ENCODE assay signal across 8 mouse cellular contexts in genomic region chr13:69761393-69761792, GRCm38 (mm10). TPM values are rescaled to one million over a fixed set of nuclear protein-coding genes. Genes with fewer than 3 reads are reported as not detected.
DNase-seq lines count a peak whose midpoint lies in the region; TF ChIP-seq lines count a peak whose summit lies in the region.
"Had no signal": no experiment of that assay in that cellular context is flagged by ENCODE, and none has a peak within 500 bp of the region (broad histone marks: within the 10 kb centered on the region; RNA-seq: fewer than 3 reads in every experiment).

No protein-coding gene starts in this region.

- TF ChIP-seq CTCF in gastrocnemius, adult 2 months (IDR thresholded peaks at IDR 0.05): no peak

- peak; percentile 81 for DNase-seq in NIH3T3 (ENCODE audit: low read depth)
- DNase-seq in adrenal gland, postnatal 36 days: peak; percentile 13 to 27
- DNase-seq in gastrocnemius, adult 2 months: peak; percentile 71
- DNase-seq in layer of hippocampus, postnatal 25 days (ENCODE audit: extremely low spot score in 1 of 2, low spot score in 1 of 2): peak; percentile 55 to 69
- peak; percentile 92 for DNase-seq in right cerebral cortex, adult 18-20 months
- DNase-seq in thymus, postnatal 25 days: no peak
- DNase-seq in embryo, embryonic 10.5 days (ENCODE audit: low spot score): no peak

- no peak overlapping the region for H3K4me3 ChIP-seq in gastrocnemius, adult 2 months
- H3K4me3 ChIP-seq: neural tube, embryonic 13.5 days had no signal

- intact Hi-C loops in gastrocnemius, adult 2 months (cut with DNase I): no loop called here

- H3K27ac ChIP-seq in gastrocnemius, adult 2 months: no peak overlapping the region
- H3K27ac ChIP-seq: neural tube, embryonic 13.5 days had no signal

RNA-seq across cellular contexts. Expression of gene Ube2ql1, which starts 21.7 kb away (rescaled TPM):
- total RNA-seq in adrenal gland, postnatal 36 days (2021): 1 to 10 TPM in 1 of 2 experiments, under 1 TPM in 1; 0.76 to 3.5 TPM
- total RNA-seq in gastrocnemius, adult 2 months (2021): 1 to 10 TPM in 1 of 2 experiments, under 1 TPM in 1; 0.64 to 1.3 TPM
- total RNA-seq in layer of hippocampus, postnatal 25 days (2021): 100 to 1,000 TPM; 189 to 204 TPM

RNA-seq across cellular contexts. Expression of gene Med10, which starts 40.8 kb away (rescaled TPM):
- 10 to 100 TPM; 52.9 to 76.6 TPM for total RNA-seq in adrenal gland, postnatal 36 days (2021)
- total RNA-seq in gastrocnemius, adult 2 months (2021): 10 to 100 TPM; 11.3 to 11.8 TPM
- total RNA-seq in layer of hippocampus, postnatal 25 days (2021): 10 to 100 TPM; 60.9 to 65.4 TPM

Comparison
In these comparisons a context has a peak if more than half of its experiments do, and no peak if none do; other contexts are left out.
1. DNase-seq: peak in NIH3T3 (single experiment), adrenal gland, postnatal 36 days (2 of 2), gastrocnemius, adult 2 months (single experiment), layer of hippocampus, postnatal 25 days (2 of 2) and right cerebral cortex, adult 18-20 months (single experiment); none in thymus, postnatal 25 days (single experiment) and embryo, embryonic 10.5 days (single experiment).
2. RNA of gene Ube2ql1, which starts 21.7 kb away (total RNA-seq): 189 to 204 TPM in layer of hippocampus, postnatal 25 days; 0.76 to 3.5 TPM in adrenal gland, postnatal 36 days and 0.64 to 1.3 TPM in gastrocnemius, adult 2 months; every median in the first group is over 10 times any median in the second.
3. RNA of gene Med10, which starts 40.8 kb away (total RNA-seq): 52.9 to 76.6 TPM in adrenal gland, postnatal 36 days and 60.9 to 65.4 TPM in layer of hippocampus, postnatal 25 days; 11.3 to 11.8 TPM in gastrocnemius, adult 2 months; every median in the first group is over 4 times any median in the second.